Mouse (Mus musculus) lung, postnatal 14 days (tissue): ENCODE data around the gene Sf3b4.

Experiments used
- DNase-seq: peaks from one replicate; pipeline ENCODE4 v3.0.0; 2021

Sf3b4 gene

DNA sequence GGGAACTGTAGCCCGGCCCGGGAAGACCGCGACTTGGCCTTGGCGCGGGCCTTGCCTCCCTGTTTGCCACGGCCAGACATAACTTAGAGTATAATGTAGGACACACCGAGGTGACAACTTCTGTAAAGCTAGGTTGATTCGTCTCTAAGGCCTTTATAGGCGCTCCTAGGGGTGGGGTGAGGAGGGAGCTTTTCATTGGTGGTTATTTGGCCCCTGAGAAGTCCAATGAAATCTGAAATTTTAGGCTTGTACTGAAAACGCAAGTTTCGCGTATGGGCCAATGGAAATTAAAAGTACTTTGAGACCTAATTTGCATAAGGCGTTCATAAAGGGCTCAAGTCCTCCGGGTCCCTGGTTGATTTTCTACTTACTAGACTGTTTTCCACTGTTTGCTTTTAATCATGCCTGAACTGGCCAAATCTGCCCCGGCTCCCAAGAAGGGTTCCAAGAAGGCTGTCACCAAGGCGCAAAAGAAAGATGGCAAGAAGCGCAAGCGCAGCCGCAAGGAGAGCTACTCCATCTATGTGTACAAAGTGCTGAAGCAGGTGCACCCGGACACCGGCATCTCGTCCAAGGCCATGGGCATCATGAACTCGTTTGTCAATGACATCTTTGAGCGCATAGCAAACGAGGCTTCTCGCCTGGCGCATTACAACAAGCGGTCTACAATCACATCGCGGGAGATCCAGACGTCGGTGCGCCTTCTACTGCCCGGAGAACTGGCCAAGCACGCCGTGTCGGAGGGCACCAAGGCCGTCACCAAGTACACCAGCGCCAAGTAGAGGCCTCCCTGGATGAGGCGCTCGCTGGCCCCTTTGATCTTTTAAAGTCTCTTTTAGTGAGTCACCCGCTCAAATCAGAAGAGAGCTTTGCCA is 48.9 kb downstream of the Sf3b4 start, which contains the start of the genes Hist2h2ac and Hist2h2be:
TSS of gene Hist2h2ac (minus strand) at position 116 of the 875 bp plus-strand sequence.
TSS of gene Hist2h2be (plus strand) at position 355 of the 875 bp plus-strand sequence.
- peak; percentile 87 for DNase-seq

GRCm38 (mm10) chr3:96221640-96222038 is 49.5 kb downstream of the Sf3b4 start:
- DNase-seq: no peak

GRCm38 (mm10) chr3:96222774-96223173 is 50.6 kb downstream of the Sf3b4 start:
- DNase-seq: no peak

DNA sequence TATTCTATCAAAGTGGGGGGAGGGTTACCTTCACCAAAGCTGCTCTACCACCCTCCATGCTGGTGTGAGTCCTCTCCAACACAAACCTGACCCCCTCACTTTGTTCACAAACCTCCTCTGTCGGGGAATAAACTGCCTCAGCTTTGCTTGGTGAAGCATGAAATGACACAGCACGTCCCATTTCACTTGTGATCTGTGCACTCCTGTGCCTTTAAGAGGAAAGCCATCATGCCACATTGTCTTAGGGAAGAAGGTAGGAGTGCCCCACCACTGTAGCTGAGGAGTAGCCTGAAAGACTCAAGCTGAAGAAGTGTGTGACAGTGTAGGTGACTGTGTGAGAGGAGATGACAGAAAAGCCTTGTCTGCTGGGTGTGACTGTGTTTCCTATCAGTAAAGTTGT is 53.3 kb downstream of the Sf3b4 start:
- DNase-seq: no peak
